Mouse (Mus musculus) MEL-GATA-1-ER (cell line): ENCODE results near the gene Ffar3.
A peak's percentile ranks its signal among the peaks of the same experiment; 100 is the strongest.

Experiments
- DNase-seq: peaks from one replicate; pipeline ENCODE4 v3.0.0-alpha.2; 2012; ENCODE audit warnings: low read depth; ENCODE audit errors: extremely low read depth

The Ffar3 gene

DNA sequence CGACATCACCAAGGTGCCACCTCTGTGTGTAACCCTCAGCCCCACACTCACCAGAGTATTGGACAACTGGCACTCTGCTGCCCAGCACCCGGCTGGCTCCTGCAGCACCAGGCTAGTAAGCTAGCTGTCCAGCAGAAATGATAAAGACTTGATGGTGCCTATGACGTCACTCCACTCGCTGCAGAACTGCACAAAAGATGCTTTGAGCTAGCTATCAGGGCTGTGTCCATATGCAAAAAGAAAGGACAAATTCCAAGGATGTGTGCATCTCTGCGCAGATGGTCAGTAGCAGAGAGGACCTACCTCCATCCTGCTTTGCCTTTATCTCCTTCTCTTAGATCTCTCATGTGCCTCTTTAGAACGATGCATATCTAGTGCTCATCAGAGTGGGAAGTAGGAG, at the start of gene Ffar3:
Gene Ffar3, minus strand, starts transcription at position 101 of the 400 bp plus-strand sequence.
- DNase-seq, result no peak

DNA sequence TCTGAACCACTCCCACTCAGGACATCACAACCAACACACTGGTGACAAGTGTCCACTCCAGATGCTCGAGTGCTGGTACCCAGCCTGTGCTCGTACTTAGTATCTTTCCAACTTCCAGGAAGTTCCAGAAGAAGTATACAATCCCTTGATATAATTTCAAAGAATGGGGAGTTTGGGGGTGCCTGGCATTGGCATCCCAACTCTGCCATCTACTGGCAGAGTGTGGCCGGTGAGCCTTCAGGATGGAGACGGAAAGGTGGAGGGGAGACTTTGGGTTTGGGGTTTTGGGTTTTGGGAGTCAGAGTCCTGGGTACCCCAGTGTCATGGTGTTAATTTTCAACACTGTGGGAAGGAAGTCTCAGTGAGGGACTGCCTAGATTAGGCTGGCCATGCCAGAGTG, 48.1 kb upstream of the Ffar3 start:
- DNase-seq, result no peak

- DNase-seq, result no peak
These were observed 39.2 kb upstream of the Ffar3 start for GRCm38 (mm10) chr7:30895217-30895616.

DNA sequence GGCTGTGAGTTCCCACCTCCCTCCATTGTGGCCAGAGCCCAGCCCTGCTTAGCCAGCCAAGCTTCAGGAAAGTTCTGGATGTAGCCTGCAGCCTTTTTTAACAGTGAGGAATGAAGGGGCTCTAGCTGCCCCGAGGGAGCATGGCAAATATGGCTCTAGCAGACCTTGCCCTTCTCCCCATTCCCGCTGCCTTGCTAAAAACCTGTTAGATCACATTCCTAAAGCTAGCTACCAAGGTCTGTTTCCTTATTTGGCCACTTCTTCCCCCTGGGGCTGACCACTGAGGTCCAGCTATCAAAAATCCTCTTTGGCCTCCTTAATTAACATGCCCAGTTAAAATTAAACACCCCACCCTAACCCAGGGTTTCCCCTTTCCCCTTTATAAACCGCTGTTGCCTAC, 36.5 kb upstream of the Ffar3 start:
- no peak for DNase-seq

- DNase-seq, result no peak
These were observed 35.8 kb upstream of the Ffar3 start for GRCm38 (mm10) chr7:30891746-30892145.

- DNase-seq, result no peak
These were observed 34.7 kb upstream of the Ffar3 start for GRCm38 (mm10) chr7:30890681-30891080.

DNA sequence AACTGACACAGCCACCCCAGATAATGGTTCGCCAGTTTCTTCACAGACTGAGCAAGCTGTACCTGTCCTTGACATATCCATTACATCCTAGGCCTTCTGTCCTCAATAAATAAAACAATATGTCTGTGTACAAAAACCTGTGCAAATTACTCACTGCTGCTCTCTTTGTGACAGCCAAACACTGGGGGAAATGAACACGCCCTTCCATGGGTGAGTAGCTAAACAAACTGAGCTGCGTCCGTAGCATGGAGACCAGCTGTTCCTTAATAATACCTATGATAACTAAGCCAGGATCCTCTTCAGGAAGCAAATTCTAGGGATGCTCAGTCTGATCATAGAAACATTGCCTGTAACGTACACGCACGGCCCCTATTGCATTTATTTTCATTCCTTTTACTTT, 32.8 kb upstream of the Ffar3 start:
- no peak for DNase-seq

- no peak for DNase-seq
These were observed 31.7 kb upstream of the Ffar3 start for GRCm38 (mm10) chr7:30887568-30888188.

DNA sequence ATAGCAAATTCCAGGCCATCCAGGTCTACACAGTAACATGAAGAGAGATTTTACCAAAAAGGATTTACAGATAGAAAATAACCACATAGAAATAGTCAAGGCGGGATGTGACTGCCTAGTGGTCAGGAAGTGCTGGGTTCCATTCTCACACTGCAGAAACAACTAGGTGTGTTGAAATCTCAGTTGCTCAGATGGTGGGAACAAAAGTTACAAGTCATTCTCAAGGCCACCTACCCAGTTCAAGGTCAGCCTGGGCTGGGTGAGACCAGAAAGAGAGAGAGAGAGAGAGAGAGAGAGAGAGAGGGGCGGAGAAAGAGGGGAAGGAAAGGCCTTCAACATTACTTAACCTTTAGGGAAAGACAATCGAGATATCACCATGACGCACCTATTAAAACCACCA, 30.9 kb upstream of the Ffar3 start:
- DNase-seq, result no peak

- DNase-seq, result no peak
These were observed 28.1 kb upstream of the Ffar3 start for GRCm38 (mm10) chr7:30884047-30884446.

DNA sequence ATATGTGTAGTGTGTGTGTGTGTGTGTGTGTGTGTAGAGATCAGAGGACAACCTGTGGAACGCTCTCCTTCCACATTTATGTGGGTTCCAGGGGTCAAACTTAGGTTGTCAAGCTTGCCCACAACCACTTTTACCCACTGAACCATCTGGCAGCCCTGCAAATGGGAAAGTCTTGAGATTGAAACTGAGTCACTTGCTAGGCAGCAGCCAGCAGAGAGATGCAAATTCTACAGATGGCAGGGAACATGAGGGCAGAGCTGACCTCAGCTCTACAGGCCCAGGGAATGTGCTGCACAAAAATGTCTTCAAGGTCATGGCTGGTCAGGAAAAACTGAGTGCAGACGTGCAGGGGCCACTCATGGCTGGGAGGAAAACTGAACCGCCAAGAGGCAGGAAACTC, 25.4 kb upstream of the Ffar3 start:
- DNase-seq, result no peak

- DNase-seq, result peak; percentile 36
These were observed 24.2 kb upstream of the Ffar3 start, which contains the start of gene Cd22 for GRCm38 (mm10) chr7:30880176-30880575. TSS of gene Cd22 (minus strand) at chr7:30880342.

DNA sequence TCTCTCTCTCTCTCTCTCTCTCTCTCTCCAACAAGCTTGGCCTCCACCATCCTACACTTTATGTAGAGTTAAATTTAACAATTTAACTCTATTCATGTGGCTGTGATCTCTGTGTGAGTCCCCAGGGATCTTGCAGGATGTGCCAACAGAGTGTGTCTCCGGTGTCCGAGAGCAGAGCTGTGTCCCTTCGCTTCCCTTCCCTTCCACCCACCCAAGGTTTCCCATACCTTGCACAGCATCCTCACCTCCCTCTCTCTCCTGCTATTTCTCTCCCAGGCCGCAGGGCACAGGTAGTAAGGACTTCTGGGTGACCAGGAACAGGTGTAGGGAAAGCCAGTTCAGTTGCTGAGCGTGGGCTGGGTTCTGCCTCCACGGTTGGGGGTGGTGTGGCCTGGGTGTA, 23.0 kb upstream of the Ffar3 start:
- DNase-seq, result no peak

- peak; percentile 40 for DNase-seq
These were observed 17.1 kb upstream of the Ffar3 start for GRCm38 (mm10) chr7:30873083-30873482.

- no peak for DNase-seq
These were observed 7.4 kb upstream of the Ffar3 start for GRCm38 (mm10) chr7:30863386-30863785.

- no peak for DNase-seq
These were observed 5.5 kb upstream of the Ffar3 start, which contains the start of gene Ffar1 for GRCm38 (mm10) chr7:30861464-30861863. TSS of gene Ffar1 (minus strand) at chr7:30861564.

- DNase-seq, result peak; percentile 81
These were observed 3.8 kb upstream of the Ffar3 start for GRCm38 (mm10) chr7:30859635-30860402.

GRCm38 (mm10) chr7:30859290-30859634, 3.3 kb upstream of the Ffar3 start:
- peak; percentile 56 for DNase-seq

- DNase-seq, result no peak
These were observed 1.8 kb upstream of the Ffar3 start for GRCm38 (mm10) chr7:30857746-30858145.

GRCm38 (mm10) chr7:30851421-30851820, 4.6 kb downstream of the Ffar3 start:
- no peak for DNase-seq

DNA sequence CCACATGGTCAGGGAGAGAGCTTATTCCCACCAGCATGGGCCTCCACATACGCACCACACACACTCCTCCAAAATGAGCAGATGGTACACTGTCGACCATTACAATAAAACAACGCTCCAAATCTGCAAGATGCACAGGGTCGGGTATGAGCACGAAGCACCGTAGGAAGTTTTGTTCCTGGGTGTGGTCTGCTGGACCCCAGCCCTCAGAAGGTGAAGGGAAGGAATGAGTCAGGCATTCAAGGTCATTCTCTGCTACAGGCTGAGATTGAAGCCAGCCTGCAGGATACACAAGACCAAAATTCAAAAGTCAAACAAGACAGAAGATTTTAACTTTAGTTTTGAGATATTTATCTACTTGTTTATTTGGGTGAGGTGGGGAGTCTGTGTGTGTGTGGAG, 8.0 kb downstream of the Ffar3 start:
- DNase-seq, result no peak

- no peak for DNase-seq
These were observed 8.6 kb downstream of the Ffar3 start for GRCm38 (mm10) chr7:30847386-30847785.

- DNase-seq, result no peak
These were observed 9.4 kb downstream of the Ffar3 start for GRCm38 (mm10) chr7:30846505-30847053.
